Mouse (Mus musculus) kidney, adult 2 months (tissue): ENCODE data around the gene Shmt2.

Experiments
- CTCF ChIP-seq: fragments of 200-500 bp; conservative IDR thresholded peaks from 2 replicates; pipeline ENCODE4 v1.5.1; 2011; ENCODE audit warnings: low read depth, mild to moderate bottlenecking, control low read depth, low read length, moderate library complexity, mixed read lengths; ENCODE audit not compliant: insufficient read depth, insufficient read length
- POLR2A ChIP-seq: fragments of 200-500 bp; IDR thresholded peaks from one replicate; pipeline ENCODE4 v1.6.1; 2011; ENCODE audit warnings: low read depth, low read length, control low read depth

GRCm38 (mm10) chr10:127536586-127537314 is 14.5 kb upstream of the Shmt2 start:
- peak; percentile 51 for TF ChIP-seq CTCF
- no peak for TF ChIP-seq POLR2A
